Mouse (Mus musculus) hindbrain, postnatal 0 days (tissue): ENCODE data around the gene Exoc4. TPM values are rescaled to one million over a fixed set of nuclear protein-coding genes. Genes with fewer than 3 reads are reported as not detected.

Experiments
- ATAC-seq: fragments of 200-750 bp; cut with Nextera tagmentation; 2 replicates; pipeline ENCODE4 v1.8.0; 2017; ENCODE audit warnings: mild to moderate bottlenecking, moderate TSS enrichment, moderate library complexity
- DNase-seq: peaks from one replicate; pipeline ENCODE4 v3.0.0-alpha.2; 2015; ENCODE audit warnings: low spot score
- H3K27ac ChIP-seq: fragments of 300-500 bp; sonication (generic); 2 replicates; pipeline ENCODE4 v1.5.1; 2014; ENCODE audit warnings: mild to moderate bottlenecking
- H3K27me3 ChIP-seq: fragments of 300-500 bp; sonication (generic); 2 replicates; pipeline ENCODE4 v1.6.1; 2014; ENCODE audit warnings: low read length, mixed read lengths; ENCODE audit not compliant: insufficient read depth
- H3K36me3 ChIP-seq: fragments of 300-500 bp; sonication (generic); 2 replicates; pipeline ENCODE4 v1.6.1; 2014; ENCODE audit warnings: low read length, mixed read lengths; ENCODE audit not compliant: insufficient read depth
- H3K4me1 ChIP-seq: fragments of 300-500 bp; sonication (generic); 2 replicates; pipeline ENCODE4 v1.6.1; 2014; ENCODE audit warnings: antibody characterized with exemption, low read length, mixed read lengths; ENCODE audit not compliant: insufficient read depth
- H3K4me2 ChIP-seq: fragments of 300-500 bp; sonication (generic); 2 replicates; pipeline ENCODE4 v1.6.1; 2014; ENCODE audit warnings: low read depth, mild to moderate bottlenecking, low read length, moderate library complexity, mixed read lengths
- H3K4me3 ChIP-seq: fragments of 300-500 bp; sonication (generic); 2 replicates; pipeline ENCODE4 v1.5.1; 2014; ENCODE audit warnings: low read length
- H3K9ac ChIP-seq: fragments of 300-500 bp; sonication (generic); replicated peaks from 2 replicates; pipeline ENCODE4 v1.6.1; 2014; ENCODE audit warnings: mild to moderate bottlenecking, low read length, moderate library complexity, mixed read lengths
- H3K9me3 ChIP-seq: fragments of 300-500 bp; sonication (generic); 2 replicates; pipeline ENCODE4 v1.6.1; 2016; ENCODE audit warnings: low read length, mixed read lengths
- CTCF ChIP-seq: IDR thresholded peaks from 2 replicates; pipeline ENCODE4 v1.5.1; 2016; ENCODE audit warnings: antibody characterized with exemption, control low read depth, low read depth
- WGBS: fragments of 180-500 bp; shearing (Covaris S2); extraction: QIAGEN DNeasy Blood & Tissue Kit; methylation state at CpG from one replicate; pipeline ENCODE4 v1.1.7; 2014; 5-methylcytosine and 5-hydroxymethylcytosine counted together
- polyA plus RNA-seq: library from polyadenylated mRNA; unstranded; fragments of >200 nt; fragmentation: Nextera tagmentation; extraction: Ambion mirVana; gene quantifications from 2 replicates; pipeline ENCODE4 v1.2.1, GENCODE M21; 2015
- total RNA-seq: library from RNA; depleted of rRNA; stranded (reverse); fragments of >200 nt; gene quantifications from 2 replicates; pipeline ENCODE4 v1.2.3, GENCODE M21; 2014

Gene Exoc4
- total and polyA plus RNA-seq, 2 experiments from 2014 or later, result 30.0 to 70.6 TPM

- DNase-seq, result no peak
- WGBS, result 97% methylated on average over 2 of the region's 2 CpGs
- ATAC-seq, result no peak
Measured at GRCm38 (mm10) chr6:33489788-33490187, 240.9 kb downstream of the Exoc4 start.

DNA sequence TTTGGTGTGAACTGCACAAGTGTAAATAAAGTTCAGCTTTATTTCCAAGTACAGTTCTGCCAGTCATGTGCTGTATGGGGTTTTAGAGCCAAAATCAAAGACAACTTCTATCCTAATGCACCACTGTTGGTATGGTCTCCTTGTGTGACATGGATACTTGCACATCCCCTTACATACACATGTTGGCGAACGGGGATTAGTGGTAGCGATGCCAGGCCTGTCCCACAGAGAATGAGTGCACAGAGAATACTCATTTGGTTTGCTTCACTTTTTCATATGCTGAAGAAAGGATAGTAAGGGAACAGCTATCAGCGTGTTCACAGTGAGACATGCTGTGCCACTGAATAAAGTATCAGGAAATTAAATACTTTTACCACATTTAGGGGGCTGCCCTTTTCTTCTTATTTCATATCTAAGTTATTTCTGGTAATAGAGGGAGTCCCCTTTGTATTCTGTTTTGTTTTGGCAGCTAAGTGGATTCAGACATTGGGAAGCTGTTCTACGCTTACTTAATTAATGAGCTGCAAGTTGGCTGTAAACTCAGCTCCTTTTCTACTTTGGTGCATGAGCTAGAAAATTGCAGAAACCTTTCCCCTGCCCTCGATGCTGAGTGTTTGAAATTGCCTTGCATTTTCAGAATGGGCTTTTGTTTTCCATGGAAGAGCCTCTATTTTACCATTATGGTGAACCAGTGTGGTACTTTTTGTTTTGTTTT, 247.4 kb downstream of the Exoc4 start:
- no peak overlapping the region for H3K4me2 ChIP-seq
- no peaks in the 10 kb centered on the region for H3K9me3 ChIP-seq
- no peak for DNase-seq
- TF ChIP-seq CTCF, result no peak
- ATAC-seq, result no peak
- WGBS, result 35% methylated on average over 6 of the region's 6 CpGs
- no peaks in the 10 kb centered on the region for H3K27me3 ChIP-seq
- no peaks in the 10 kb centered on the region for H3K36me3 ChIP-seq
- no peaks in the 10 kb centered on the region for H3K4me1 ChIP-seq
- H3K27ac ChIP-seq, result peak overlapping the region; percentile 12; the same call in 1 of the 2 replicates
- H3K4me3 ChIP-seq, result no peak overlapping the region
- H3K9ac ChIP-seq, result no peak overlapping the region

More at GRCm38 (mm10) chr6:33489788-33490187, 240.9 kb downstream of the Exoc4 start:
- no peak for TF ChIP-seq CTCF
- Histone ChIP-seq H3K4me2 (no peak overlapping the region), H3K4me3 (no peak overlapping the region), H3K4me1 (no peaks in the 10 kb centered on the region), H3K9me3 (no peaks in the 10 kb centered on the region), H3K9ac (no peak overlapping the region), H3K27ac (no peak overlapping the region), H3K36me3 (no peaks in the 10 kb centered on the region), H3K27me3 (no peaks in the 10 kb centered on the region)

DNA sequence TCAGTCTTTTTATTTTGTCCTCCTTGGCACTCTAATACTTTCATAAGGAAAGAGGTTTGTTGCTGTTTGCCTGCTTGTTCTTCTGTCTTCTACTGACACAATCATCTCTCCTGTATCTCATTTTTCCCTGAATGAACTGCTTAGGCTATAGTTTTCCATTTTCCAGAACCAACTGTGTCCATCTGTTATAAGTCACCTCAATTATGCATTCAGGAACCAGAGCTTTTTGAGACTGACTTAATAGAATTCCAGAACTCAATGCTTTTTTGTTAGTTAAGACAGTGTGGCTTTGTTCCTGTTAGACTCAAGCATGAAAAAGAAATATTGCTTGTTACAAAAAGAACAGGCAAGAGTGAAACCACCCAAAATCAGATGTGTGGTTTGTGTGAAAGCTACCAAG, 248.5 kb downstream of the Exoc4 start:
- ATAC-seq (no peak), DNase-seq (no peak)
- Histone ChIP-seq H3K36me3 (no peaks in the 10 kb centered on the region), H3K9me3 (no peaks in the 10 kb centered on the region), H3K27ac (no peak overlapping the region), H3K27me3 (no peaks in the 10 kb centered on the region), H3K4me2 (no peak overlapping the region), H3K4me1 (no peaks in the 10 kb centered on the region), H3K9ac (no peak overlapping the region), H3K4me3 (no peak overlapping the region)
- TF ChIP-seq CTCF, result no peak

DNA sequence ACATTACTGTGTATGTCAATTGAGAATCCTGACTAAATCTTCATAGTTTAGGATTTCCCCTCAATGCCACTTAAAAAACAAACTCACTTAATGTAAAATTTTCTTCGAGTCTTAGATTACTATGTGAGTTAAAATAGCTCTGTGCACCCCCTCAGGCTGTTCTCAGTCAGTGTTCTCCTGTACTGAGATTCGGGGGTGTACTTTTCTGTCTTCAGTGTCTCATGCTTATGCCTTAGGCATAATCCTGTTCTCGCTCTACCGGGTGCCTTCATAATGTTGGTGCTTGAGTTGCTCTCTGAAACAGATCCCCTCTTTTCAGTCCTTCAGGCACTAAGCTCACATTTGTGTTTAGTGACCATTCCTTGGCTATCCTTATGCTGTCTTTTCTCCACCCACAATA, 253.5 kb downstream of the Exoc4 start:
- H3K4me2 ChIP-seq, result no peak overlapping the region
- 73% methylated on average over 4 of the region's 4 CpGs for WGBS
- no peaks in the 10 kb centered on the region for H3K4me1 ChIP-seq
- no peak overlapping the region for H3K9ac ChIP-seq
- H3K27ac ChIP-seq, result no peak overlapping the region
- TF ChIP-seq CTCF, result no peak
- DNase-seq, result no peak
- no peaks in the 10 kb centered on the region for H3K36me3 ChIP-seq
- H3K9me3 ChIP-seq, result no peaks in the 10 kb centered on the region
- H3K27me3 ChIP-seq, result no peaks in the 10 kb centered on the region
- no peak for ATAC-seq
- no peak overlapping the region for H3K4me3 ChIP-seq

DNA sequence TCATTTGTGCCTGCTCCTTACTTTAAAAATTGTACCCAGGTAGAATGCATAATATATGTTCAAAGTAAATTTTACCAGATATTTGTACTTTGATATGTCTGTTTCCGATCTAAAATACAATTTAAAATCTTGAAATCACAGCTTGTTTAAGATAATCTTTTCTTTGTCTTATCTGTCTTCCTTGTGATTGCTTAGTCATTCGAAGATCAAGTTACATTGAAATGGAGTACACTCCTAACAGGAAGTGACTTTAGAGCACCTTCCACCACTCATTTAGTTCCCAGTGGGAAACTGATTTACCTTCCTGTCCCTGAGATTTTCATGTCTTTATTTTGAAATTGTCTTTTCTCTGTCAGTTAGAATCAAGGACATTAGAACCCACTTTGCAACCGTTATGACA, 254.5 kb downstream of the Exoc4 start:
- H3K4me3 ChIP-seq, result no peak overlapping the region
- ATAC-seq, result no peak
- no peaks in the 10 kb centered on the region for H3K4me1 ChIP-seq
- no peaks in the 10 kb centered on the region for H3K36me3 ChIP-seq
- H3K9me3 ChIP-seq, result no peaks in the 10 kb centered on the region
- no peak overlapping the region for H3K9ac ChIP-seq
- H3K27me3 ChIP-seq, result no peaks in the 10 kb centered on the region
- H3K4me2 ChIP-seq, result no peak overlapping the region
- H3K27ac ChIP-seq, result no peak overlapping the region
- WGBS, result 91% methylated on average over 3 of the region's 3 CpGs
- TF ChIP-seq CTCF, result no peak
- DNase-seq, result no peak

GRCm38 (mm10) chr6:33507134-33507533, 258.2 kb downstream of the Exoc4 start:
- Histone ChIP-seq H3K27ac (no peak overlapping the region), H3K4me3 (no peak overlapping the region), H3K9ac (no peak overlapping the region), H3K27me3 (no peaks in the 10 kb centered on the region), H3K4me1 (no peaks in the 10 kb centered on the region), H3K4me2 (no peak overlapping the region), H3K36me3 (no peaks in the 10 kb centered on the region), H3K9me3 (no peaks in the 10 kb centered on the region)
- DNase-seq (peak; percentile 10), ATAC-seq (no peak)
- no peak for TF ChIP-seq CTCF

GRCm38 (mm10) chr6:33515391-33515790, 266.5 kb downstream of the Exoc4 start:
- TF ChIP-seq CTCF, result no peak
- DNase-seq (no peak), ATAC-seq (no peak)
- Histone ChIP-seq H3K4me2 (no peak overlapping the region), H3K4me3 (no peak overlapping the region), H3K9me3 (no peaks in the 10 kb centered on the region), H3K36me3 (no peaks in the 10 kb centered on the region), H3K27me3 (no peaks in the 10 kb centered on the region), H3K27ac (0 out of 2 replicates have a peak overlapping the region, but pooled peaks have one; percentile 7), H3K4me1 (no peaks in the 10 kb centered on the region), H3K9ac (no peak overlapping the region)
- 39% methylated on average over 4 of the region's 4 CpGs for whole genome bisulfite sequencing
